Mouse (Mus musculus): ENCODE measurements around the gene Notch2.

DNA sequence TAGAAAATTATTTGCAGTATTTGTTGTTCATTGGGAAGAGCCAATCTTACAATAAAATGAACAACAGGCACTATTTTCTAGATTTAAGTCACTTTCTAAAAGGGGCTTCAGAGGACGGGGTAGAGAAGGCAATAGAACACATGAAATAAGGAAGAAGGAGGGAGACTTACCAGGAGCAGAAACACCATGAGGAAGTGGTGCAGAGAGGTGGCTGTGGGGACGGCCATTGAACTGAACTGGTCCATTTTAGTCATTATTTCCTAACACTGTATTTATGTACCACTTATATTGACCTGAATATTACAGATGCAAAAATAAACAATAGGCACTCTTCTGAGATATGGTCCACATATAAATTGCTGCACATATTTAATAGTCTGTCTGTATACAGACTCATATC lies 143.7 kb downstream of the Notch2 start:
- TF ChIP-seq CTCF (IDR thresholded peaks at IDR 0.05) (no peak), EP300 (IDR thresholded peaks at IDR 0.05; ENCODE audit: insufficient read depth, low read depth, low read length) (no peak), POLR2A (IDR thresholded peaks at IDR 0.05; ENCODE audit: insufficient read depth, low read depth, low read length) (no peak)

Measured in heart, adult 2 months (tissue).